Mouse (Mus musculus) stomach, embryonic 14.5 days (tissue): Measurements from ENCODE around the gene Thbd. TPM values are rescaled to one million over a fixed set of nuclear protein-coding genes. Genes with fewer than 3 reads are reported as not detected.

ENCODE experiments used
- ATAC-seq: fragments of 200-750 bp; cut with Nextera tagmentation; 2 replicates; pipeline ENCODE4 v1.8.0; 2017; ENCODE audit warnings: low read depth, moderate TSS enrichment; ENCODE audit not compliant: insufficient number of reproducible peaks, insufficient read depth, low FRiP score
- H3K27ac ChIP-seq: fragments of 300-500 bp; sonication (generic); 2 replicates; pipeline ENCODE4 v1.5.1; 2014; ENCODE audit warnings: mild to moderate bottlenecking, low read length, moderate library complexity, mixed read lengths
- H3K27me3 ChIP-seq: fragments of 300-500 bp; sonication (generic); 2 replicates; pipeline ENCODE4 v1.6.1; 2014; ENCODE audit warnings: low read length, control low read depth, mixed read lengths; ENCODE audit not compliant: control insufficient read depth, insufficient read depth
- H3K36me3 ChIP-seq: fragments of 300-500 bp; sonication (generic); 2 replicates; pipeline ENCODE4 v1.6.1; 2014; ENCODE audit warnings: mild to moderate bottlenecking, control low read depth, low read length, moderate library complexity, mixed read lengths; ENCODE audit not compliant: control insufficient read depth, insufficient read depth
- H3K4me1 ChIP-seq: fragments of 300-500 bp; sonication (generic); 2 replicates; pipeline ENCODE4 v1.6.1; 2014; ENCODE audit warnings: low read length, control low read depth, mixed read lengths; ENCODE audit not compliant: control insufficient read depth, insufficient read depth
- H3K4me2 ChIP-seq: fragments of 300-500 bp; sonication (generic); replicated peaks from 2 replicates; pipeline ENCODE4 v1.6.1; 2014; ENCODE audit warnings: low read depth, low read length, control low read depth
- H3K4me3 ChIP-seq: fragments of 300-500 bp; sonication (generic); 2 replicates; pipeline ENCODE4 v1.5.1; 2014; ENCODE audit warnings: low read depth, low read length, control low read depth
- H3K9ac ChIP-seq: fragments of 300-500 bp; sonication (generic); replicated peaks from 2 replicates; pipeline ENCODE4 v1.6.1; 2014; ENCODE audit warnings: low read depth, mild to moderate bottlenecking, control low read depth, low read length, moderate library complexity, mixed read lengths
- H3K9me3 ChIP-seq: fragments of 300-500 bp; sonication (generic); 2 replicates; pipeline ENCODE4 v1.6.1; 2016; ENCODE audit warnings: low read depth, low read length, control low read depth; ENCODE audit not compliant: control insufficient read depth
- WGBS: fragments of 180-500 bp; shearing (Covaris S2); extraction: QIAGEN DNeasy Blood & Tissue Kit; methylation state at CpG from one replicate; pipeline ENCODE4 v1.1.7; 2014; 5-methylcytosine and 5-hydroxymethylcytosine counted together
- polyA plus RNA-seq: library from polyadenylated mRNA; unstranded; fragments of >200 nt; fragmentation: Nextera tagmentation; extraction: Ambion mirVana; gene quantifications from 2 replicates; pipeline ENCODE4 v1.2.1, GENCODE M21; 2014

Thbd gene
- polyA plus RNA-seq, result 25.9 and 28.5 TPM in 2 replicates

DNA sequence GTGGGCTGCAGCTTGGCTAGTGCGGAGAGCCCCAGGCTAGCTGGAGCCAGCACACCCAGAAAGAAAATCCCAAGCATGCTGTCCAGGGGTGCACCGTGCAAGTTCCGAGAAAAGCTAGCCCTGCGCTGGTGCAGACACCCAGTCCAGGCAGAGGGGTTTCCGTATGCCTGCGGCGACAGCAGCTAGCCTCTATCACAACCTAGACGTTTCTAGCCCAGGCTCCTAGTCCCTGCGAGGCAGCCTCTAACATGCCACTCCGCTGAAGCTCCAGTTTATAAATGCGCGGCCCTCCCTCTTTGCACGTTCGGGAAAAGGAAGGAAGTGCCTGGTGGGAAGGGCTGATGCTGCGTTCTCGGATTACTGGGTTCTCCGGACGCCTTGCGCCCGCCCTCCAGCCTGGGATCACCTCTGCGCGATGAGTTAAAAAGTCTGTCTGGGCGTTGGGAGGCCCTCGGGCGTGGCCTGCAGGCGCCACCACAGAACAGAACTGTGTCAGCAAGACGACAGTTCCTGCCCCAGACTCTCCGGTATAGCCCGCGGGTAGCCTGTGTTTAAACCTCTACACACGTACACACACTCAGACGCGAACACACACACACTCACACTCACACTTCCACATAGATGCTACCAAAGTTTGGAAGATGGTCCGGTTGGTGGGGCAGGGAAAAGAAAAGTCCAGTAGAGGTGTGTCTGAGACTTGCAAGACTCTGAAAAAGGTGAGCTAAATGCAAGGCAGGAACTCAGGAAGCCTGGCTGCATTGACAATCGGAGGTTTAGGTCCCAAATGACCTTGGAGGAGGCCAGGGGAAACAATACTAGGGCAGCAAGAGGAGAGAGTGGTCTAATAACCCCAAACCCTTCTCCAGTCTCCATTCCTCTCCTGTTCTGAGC lies at the start of gene Thbd:
Gene Thbd (minus strand): TSS at position 319 of the 891 bp plus-strand sequence.
- ATAC-seq, result peak; percentile 69
- no peaks in the 10 kb centered on the region for H3K36me3 ChIP-seq
- H3K27ac ChIP-seq, result peak within 1 kb of the TSS; percentile 33; the same call in 1 of the 2 replicates
- peaks cover 5% of the 10 kb centered on the region; the same call in 1 of the 2 replicates for H3K4me1 ChIP-seq
- 3% methylated on average over 35 of the region's 35 CpGs for WGBS
- H3K9ac ChIP-seq, result peak within 1 kb of the TSS; percentile 14; the same call in 1 of the 2 replicates
- 0 out of 2 replicates have a peak, but pooled peaks cover 5% of the 10 kb centered on the region for H3K27me3 ChIP-seq
- peak within 1 kb of the TSS; percentile 37 for H3K4me3 ChIP-seq
- H3K9me3 ChIP-seq, result no peaks in the 10 kb centered on the region
- peak within 1 kb of the TSS; percentile 70 for H3K4me2 ChIP-seq

- no peak overlapping the region for H3K9ac ChIP-seq
- ATAC-seq, result no peak
- no peak overlapping the region for H3K4me2 ChIP-seq
- H3K4me3 ChIP-seq, result no peak overlapping the region
- H3K27me3 ChIP-seq, result no peaks in the 10 kb centered on the region
- H3K4me1 ChIP-seq, result no peaks in the 10 kb centered on the region
- H3K9me3 ChIP-seq, result no peaks in the 10 kb centered on the region
- no peaks in the 10 kb centered on the region for H3K36me3 ChIP-seq
- H3K27ac ChIP-seq, result no peak overlapping the region
Observed at GRCm38 (mm10) chr2:148455341-148455740, 47.4 kb upstream of the Thbd start.

GRCm38 (mm10) chr2:148454014-148454542 lies 46.1 kb upstream of the Thbd start:
- no peaks in the 10 kb centered on the region for H3K9me3 ChIP-seq
- 79% methylated on average over 4 of the region's 4 CpGs for WGBS
- no peaks in the 10 kb centered on the region for H3K27me3 ChIP-seq
- no peaks in the 10 kb centered on the region for H3K4me1 ChIP-seq
- H3K4me3 ChIP-seq, result no peak overlapping the region
- no peak for ATAC-seq
- H3K9ac ChIP-seq, result no peak overlapping the region
- no peak overlapping the region for H3K27ac ChIP-seq
- no peaks in the 10 kb centered on the region for H3K36me3 ChIP-seq
- no peak overlapping the region for H3K4me2 ChIP-seq

GRCm38 (mm10) chr2:148453061-148453460 lies 45.1 kb upstream of the Thbd start:
- Histone ChIP-seq H3K4me2 (no peak overlapping the region), H3K9me3 (no peaks in the 10 kb centered on the region), H3K27me3 (no peaks in the 10 kb centered on the region), H3K4me1 (no peaks in the 10 kb centered on the region), H3K4me3 (no peak overlapping the region), H3K36me3 (no peaks in the 10 kb centered on the region), H3K27ac (no peak overlapping the region), H3K9ac (no peak overlapping the region)
- 85% methylated on average over 3 of the region's 3 CpGs for WGBS
- ATAC-seq, result no peak

- Histone ChIP-seq H3K9me3 (no peaks in the 10 kb centered on the region), H3K4me2 (no peak overlapping the region), H3K9ac (no peak overlapping the region), H3K27me3 (no peaks in the 10 kb centered on the region), H3K36me3 (no peaks in the 10 kb centered on the region), H3K4me1 (no peaks in the 10 kb centered on the region), H3K27ac (no peak overlapping the region), H3K4me3 (no peak overlapping the region)
- 73% methylated on average over 5 of the region's 5 CpGs for WGBS
- no peak for ATAC-seq
Observed at GRCm38 (mm10) chr2:148451498-148451897, 43.5 kb upstream of the Thbd start.

GRCm38 (mm10) chr2:148450616-148451015 lies 42.6 kb upstream of the Thbd start:
- WGBS, result 56% methylated on average over 5 of the region's 5 CpGs
- H3K36me3 ChIP-seq, result no peaks in the 10 kb centered on the region

DNA sequence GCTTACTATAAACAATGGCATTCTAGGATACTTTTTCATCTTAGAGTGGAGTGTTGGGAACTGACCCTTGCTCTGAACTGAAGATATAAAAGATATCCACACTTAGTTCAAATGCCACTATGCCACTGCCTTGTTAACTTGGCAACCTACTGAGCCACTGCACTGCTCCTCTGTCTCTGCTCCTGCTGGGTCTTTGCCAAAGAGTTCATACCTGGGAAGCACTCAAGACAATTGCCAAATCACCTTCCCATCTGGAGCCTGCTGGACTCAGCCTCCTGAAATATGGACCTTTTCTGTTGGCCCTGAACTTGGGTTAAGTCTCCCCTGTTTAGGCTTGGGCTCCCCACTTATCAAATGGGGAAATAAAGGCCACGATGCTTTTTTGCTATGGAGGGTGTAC lies 41.7 kb upstream of the Thbd start:
- Histone ChIP-seq H3K9ac (no peak overlapping the region), H3K9me3 (no peaks in the 10 kb centered on the region), H3K36me3 (no peaks in the 10 kb centered on the region), H3K27ac (no peak overlapping the region), H3K27me3 (no peaks in the 10 kb centered on the region), H3K4me1 (no peaks in the 10 kb centered on the region), H3K4me3 (no peak overlapping the region), H3K4me2 (no peak overlapping the region)
- 84% methylated on average over 1 of the region's 1 CpGs for WGBS
- ATAC-seq, result no peak

More at GRCm38 (mm10) chr2:148450616-148451015, 42.6 kb upstream of the Thbd start:
- H3K27me3 ChIP-seq, result no peaks in the 10 kb centered on the region
- H3K4me3 ChIP-seq, result no peak overlapping the region
- H3K4me2 ChIP-seq, result no peak overlapping the region
- H3K4me1 ChIP-seq, result no peaks in the 10 kb centered on the region
- H3K9me3 ChIP-seq, result no peaks in the 10 kb centered on the region
- no peak for ATAC-seq
- no peak overlapping the region for H3K27ac ChIP-seq
- no peak overlapping the region for H3K9ac ChIP-seq

GRCm38 (mm10) chr2:148446446-148446845 lies 38.5 kb upstream of the Thbd start:
- WGBS, result 61% methylated on average over 3 of the region's 3 CpGs
- Histone ChIP-seq H3K4me1 (no peaks in the 10 kb centered on the region), H3K4me3 (no peak overlapping the region), H3K4me2 (no peak overlapping the region), H3K36me3 (no peaks in the 10 kb centered on the region), H3K27me3 (no peaks in the 10 kb centered on the region), H3K9me3 (no peaks in the 10 kb centered on the region), H3K9ac (no peak overlapping the region), H3K27ac (no peak overlapping the region)
- no peak for ATAC-seq
